Mouse (Mus musculus): ENCODE data around the gene Hbq1b.
A peak's percentile ranks its signal among the peaks of the same experiment; 100 is the strongest.

Gene Hbq1b

DNA sequence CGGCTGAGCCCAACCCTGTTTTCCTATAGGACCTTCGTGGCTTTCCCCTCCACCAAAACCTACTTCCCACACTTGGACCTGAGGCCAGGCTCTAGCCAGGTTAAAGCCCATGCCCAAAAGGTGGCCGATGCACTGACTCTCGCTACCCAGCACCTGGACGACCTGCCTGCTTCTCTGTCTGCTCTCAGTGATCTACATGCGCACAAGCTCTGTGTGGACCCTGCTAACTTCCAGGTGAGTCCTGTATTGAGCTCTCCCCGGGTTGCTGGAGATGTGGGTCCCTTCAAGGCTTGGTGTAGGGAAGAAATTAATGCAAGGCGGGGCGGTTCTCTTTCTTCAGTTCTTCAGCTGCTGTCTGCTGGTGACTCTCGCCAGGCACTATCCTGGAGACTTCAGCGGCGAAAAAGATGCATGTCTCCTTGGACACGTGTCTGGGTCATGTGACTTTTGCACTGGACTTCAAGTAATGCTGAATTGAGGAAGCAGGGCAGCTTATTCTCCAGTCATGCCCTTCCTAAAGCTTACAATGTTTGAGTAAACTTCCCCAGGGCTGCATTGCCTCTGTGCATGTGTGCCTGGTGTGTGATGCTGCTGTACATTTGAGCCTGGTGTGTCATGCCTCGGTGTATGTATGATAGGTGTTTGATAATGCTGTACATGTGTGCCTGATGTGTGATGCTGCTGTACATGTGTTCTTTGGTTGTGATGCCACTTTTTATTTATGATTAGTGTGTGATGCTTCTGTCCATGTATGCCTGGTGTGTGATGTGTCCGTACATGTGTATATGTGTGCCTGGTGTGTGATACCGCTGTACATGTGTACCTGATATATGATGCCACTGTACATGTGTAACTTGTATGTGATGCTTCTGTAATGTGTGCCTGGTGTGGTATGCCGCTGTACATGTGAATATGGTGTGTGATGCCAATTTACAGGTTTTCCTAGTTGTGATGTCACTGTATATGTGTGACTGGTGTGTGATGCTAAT is 13.8 kb downstream of the Hbq1b start:
- no peak for DNase-seq (ENCODE audit: extremely low spot score)

DNA sequence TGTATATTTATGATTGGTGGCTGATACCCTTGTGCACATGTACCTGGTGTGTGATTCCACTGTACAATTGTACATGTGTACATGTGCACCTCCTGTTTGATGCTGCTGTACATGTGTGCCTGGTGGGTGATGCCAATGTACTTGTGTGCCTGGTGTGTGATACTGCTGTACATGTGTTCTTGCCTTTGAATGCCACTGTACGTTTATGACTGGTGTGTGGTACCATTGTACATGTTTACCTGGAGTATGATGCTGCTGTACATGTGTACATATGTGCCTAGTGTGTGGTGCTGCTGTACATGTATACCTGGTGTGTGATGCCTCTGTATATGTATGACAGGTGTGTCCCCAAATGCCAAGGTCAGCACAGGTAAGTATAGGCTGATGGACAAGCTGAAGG is 14.7 kb downstream of the Hbq1b start:
- DNase-seq (ENCODE audit: extremely low spot score) = no peak

DNA sequence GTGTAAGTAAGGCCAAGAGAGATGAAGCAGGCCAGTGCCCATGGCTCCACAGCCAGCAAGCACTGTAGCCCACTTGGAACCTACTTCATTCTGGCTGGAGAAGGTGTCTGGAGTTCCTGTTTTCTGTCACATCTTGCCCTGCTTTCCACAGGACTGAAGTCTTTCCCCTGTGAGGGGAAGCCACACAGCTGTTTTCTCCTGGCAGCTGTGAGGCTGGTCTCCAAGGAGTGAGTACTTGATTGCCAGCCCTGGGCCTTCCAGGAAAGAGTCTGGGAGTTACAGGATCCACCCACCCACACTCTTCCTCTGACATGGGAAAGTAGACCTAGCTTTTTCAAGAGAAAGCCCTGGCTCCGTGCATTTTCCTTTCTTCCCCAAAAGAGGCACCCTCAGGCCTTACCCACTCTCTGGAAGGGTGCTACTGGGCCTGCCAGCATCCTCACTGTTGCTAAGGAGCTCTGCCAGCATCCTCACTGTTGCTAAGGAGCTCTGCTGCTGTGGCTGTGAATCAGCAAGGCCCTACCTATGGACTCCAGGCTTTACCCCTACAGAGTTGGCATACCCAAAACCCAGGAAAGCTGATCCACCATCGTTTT is 16.2 kb downstream of the Hbq1b start:
- no peak for DNase-seq (ENCODE audit: extremely low spot score)

DNA sequence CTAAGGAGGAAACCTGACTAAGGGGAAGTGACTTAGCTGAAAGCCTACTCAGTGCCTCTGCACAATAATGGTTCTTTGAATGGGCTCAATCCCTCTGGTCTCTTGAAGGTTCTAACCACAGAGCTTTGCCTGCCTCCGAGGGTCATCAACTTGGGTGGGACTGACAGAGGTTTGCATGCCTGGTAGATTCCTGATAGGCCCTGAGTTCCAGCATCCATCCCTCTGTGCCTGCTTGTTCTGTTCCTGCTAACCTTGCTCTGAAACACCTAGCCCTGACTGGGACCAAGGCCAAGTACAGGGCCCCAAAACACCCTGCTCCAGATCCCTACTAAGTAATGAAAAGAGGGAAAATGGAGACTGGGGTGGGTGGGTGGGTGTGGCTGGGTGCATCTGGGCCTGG is 16.7 kb downstream of the Hbq1b start:
- DNase-seq (ENCODE audit: extremely low spot score) = no peak

DNA sequence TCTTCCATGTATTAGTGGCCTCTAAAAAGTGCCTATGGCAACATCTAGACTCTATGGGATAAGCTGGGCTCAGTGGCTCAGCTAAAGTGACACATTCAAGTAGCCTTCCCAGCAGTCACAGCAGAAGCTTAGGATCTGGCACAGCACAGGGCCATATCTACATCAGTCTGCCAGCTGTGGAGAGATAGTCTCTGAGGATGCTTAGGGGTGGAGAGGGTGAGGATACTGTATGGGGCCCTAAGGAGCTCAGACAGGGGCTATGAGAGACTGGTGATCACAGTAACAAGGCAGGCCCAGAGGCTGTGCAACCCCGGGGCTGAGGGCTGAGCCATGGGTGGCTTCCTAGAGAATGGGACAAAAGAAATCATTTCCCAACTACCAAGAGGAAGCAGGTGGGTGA is 20.2 kb downstream of the Hbq1b start:
- DNase-seq (ENCODE audit: extremely low spot score) = no peak

DNA sequence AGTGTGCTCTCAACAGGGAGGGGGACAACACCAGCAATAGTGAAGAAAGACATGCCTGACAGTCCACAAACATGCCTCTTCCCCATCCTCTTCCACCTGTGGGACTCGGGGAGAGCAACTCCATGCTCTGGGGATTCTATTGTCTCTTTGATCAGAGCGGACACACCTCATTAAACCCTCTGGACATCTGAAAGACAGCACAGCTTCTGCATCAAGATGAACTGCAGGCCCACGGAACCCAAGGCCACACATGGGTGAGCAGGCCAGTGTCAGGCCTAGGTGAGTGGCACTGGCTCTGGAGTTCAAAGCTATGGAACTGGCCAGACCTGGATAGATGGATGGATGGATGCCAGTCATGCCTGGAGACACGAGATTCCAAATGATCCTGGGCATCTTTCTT is 22.7 kb downstream of the Hbq1b start:
- no peak for DNase-seq (ENCODE audit: extremely low spot score)

DNA sequence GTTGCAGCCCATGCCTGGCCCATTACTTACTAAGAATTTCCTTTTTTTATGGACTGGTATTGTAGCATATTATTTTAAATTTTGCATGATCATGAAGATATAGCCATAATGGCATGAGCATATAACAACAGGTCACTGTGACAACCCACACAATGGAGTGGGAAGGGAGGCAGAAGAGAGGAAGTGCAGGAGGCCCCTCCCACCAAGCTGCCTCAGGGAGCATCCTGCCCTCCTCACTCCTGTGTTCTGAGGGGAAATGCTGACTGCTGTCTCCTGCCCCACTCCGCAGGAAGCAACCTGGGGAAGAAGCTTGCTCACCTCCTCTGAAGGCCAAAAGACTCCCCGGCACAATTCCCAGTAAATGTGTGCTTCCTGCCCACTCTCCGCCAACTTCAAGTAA is 23.2 kb downstream of the Hbq1b start:
- no peak for DNase-seq (ENCODE audit: extremely low spot score)

DNA sequence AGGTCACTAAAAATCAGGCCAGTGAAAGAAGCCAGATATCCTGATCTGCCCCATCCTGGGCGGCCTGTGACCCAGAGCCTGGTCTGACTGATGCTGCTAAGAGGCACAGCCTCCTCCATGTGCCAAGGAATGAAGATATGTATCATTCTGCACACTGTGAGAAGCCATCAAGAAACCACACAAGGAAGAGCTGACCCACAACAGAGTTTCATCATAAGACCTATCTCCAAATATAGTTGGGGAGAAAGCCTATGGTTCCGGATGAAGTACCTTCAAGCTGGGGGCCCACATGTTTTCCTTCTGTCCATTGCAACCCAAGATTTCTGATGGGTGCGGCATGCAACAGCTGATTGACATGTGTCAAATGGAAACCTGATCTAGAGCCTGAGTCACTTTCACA is 29.2 kb downstream of the Hbq1b start:
- no peak for DNase-seq (ENCODE audit: extremely low spot score)

DNA sequence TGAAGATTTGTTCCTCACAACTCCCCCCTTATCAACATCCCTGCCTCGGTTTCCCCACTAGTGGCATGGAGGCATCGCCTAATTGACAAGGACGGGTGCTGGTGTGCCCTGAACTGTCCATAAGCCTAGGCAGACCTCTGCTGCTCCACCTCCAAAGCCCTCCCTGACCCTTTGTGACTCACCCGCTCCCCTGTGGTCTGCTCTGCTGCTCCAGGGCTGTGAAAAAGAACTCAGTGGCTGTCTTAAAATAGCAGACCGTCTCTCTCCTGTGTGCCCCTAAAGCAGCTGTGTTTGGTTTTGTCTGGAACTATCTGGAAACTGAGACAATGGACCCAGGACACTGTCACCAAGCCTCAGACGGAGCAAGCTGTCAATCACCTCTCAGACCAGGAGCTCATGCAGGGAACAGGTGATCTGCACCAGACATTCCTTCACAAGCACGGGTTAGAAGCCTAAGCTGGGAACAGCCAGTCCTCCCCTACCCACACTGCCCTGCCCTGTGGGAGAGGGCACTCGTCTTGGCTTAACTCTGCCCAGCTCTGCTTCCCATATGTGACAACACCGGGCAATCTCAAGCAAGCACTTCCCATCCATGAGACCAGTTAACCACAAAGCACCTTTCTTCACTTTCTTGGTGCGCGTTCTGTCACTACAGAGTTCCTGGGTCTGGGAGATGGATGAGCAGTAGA is 33.9 kb downstream of the Hbq1b start:
- no peak for DNase-seq (ENCODE audit: extremely low spot score)

DNA sequence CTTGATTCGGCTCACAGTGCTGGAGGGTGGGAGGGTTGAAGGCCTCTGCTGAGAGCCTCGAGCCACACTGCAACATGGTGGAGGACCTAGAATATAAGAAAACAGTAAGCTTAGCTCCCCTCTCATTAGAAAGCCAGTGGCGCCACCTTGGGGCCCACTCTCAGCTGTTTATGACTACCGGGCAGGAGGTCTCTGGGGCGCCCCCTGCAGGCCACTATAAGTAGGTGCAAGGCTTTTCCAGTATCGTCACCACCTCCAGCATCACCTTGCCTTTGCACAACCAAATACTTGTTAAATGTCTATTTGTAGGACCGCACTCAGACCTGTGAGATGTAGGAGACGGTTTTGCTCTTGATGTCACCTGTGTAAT is 34.4 kb downstream of the Hbq1b start:
- DNase-seq (ENCODE audit: extremely low spot score) = peak; percentile 57

DNA sequence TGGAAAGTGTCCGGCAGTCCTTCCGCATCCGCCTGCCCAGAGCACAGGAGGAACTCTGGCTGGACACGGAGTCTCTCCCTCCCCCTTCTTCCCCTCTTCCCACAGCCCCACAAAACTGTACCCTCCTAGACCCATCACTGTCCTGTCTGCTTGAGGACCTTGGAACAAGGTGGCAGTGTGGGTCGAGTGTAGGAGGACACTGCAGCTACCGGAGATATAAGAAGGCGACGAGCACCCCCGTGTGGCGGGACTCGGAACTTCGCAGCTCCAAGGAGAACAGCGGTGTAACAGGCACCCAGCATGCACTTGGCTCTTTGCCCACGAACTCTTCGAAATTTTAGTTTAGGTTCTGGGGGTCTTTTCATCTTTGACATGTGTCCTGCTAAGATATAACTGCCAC is 37.8 kb downstream of the Hbq1b start:
- peak; percentile 93 for DNase-seq (ENCODE audit: extremely low spot score)

DNA sequence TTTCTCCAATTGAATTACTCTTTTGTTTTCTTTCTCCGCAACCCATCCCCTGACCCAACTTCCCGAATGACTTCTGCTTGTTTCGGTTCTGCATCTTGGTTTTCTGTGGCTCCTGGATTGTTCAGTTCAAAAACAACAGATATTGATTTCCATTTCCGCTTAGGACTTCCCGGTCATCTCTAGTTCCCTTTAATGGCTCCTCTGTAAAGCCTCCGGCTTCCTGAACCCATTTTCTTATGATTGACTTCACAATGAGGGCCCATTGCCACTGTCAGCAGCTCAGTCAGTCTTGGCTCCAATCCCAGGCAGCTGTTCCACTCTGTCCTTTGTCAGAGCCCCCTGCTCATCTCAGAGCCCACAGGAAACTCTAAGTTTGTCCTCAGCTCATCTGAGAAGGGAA is 44.3 kb downstream of the Hbq1b start:
- DNase-seq (ENCODE audit: extremely low spot score) = no peak

DNA sequence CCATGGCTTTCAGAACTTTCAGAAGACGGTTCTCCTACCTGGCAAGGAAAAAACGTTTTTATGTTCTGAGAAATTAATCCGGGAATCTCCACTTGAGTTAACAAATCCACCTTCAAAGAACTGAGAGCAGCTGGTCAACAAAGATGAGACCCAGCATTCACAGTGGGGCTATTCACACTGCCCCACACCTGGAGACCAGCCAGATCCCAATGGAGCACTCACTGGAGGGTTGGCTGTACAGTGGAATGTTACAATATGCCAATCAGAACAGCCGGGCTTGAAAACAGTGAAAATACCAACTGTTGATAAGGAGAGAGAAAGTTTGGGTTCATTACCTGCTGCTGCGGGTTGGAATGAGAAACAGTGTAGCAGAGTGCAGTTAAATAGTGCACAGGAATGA is 45.1 kb downstream of the Hbq1b start:
- no peak for DNase-seq (ENCODE audit: extremely low spot score)

DNA sequence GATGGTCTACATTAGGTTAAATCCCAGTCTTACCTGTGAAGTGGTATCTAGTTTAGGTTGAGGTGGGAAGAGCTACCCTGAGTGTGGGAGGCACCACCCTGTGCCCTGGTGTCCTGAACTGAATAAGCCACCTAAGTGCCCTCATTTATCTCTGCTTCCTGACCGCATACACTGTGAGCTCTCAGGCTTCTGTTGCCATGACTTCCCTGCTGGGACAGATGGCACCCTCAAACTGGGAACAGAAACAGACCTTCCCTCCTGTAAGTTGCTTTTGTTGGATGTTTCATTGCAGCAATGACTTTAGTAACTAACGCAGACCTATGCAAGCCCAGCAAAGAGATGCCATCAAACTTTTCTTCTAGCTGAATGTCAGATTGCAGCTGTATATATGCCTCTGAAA is 46.5 kb downstream of the Hbq1b start:
- no peak for DNase-seq (ENCODE audit: extremely low spot score)

DNA sequence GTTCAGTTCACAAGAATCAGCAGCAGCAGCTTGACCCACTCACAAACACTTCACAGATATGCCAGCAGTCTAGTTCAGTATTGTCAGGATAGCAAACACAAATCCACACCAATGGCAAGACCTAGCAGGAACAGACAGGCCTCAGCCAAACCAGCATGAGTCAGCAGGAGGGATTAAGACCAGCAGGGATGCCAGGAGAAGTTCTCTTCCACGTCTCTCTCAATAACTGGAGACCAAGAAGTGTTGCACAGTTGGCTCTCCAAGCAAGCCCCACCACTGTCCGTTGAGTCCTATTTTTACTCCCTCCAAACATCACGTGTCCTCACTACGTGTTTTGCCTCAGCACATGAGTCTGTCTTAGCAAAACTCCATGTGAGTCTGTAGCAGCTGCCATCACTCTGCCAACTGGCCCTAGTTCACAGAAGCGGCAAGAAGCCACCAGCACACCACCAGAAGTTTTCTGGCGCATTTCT is 49.7 kb downstream of the Hbq1b start:
- DNase-seq (ENCODE audit: extremely low spot score) = no peak
